Mouse (Mus musculus) embryonic fibroblast, embryonic 13.5 days (primary cell): ENCODE measurements around the gene Evc. TPM values are rescaled to one million over a fixed set of nuclear protein-coding genes. Genes with fewer than 3 reads are reported as not detected.

Experiments
- H3K27ac ChIP-seq: 2 replicates; pipeline ENCODE4 v1.5.1; 2012; ENCODE audit warnings: low read length, control low read depth, inconsistent platforms; ENCODE audit not compliant: insufficient read depth
- H3K4me1 ChIP-seq: 2 replicates; pipeline ENCODE4 v1.6.1; 2011; ENCODE audit warnings: low read length; ENCODE audit not compliant: control insufficient read depth, insufficient read depth
- H3K4me3 ChIP-seq: 2 replicates; pipeline ENCODE4 v1.5.1; 2011; ENCODE audit warnings: mild to moderate bottlenecking, control low read depth, low read length; ENCODE audit not compliant: insufficient read depth
- CTCF ChIP-seq: IDR thresholded peaks from 2 replicates; pipeline ENCODE4 v1.5.1; 2011; ENCODE audit warnings: mild to moderate bottlenecking, control low read depth, low read length, moderate library complexity, borderline replicate concordance; ENCODE audit not compliant: insufficient read depth
- POLR2A ChIP-seq: IDR thresholded peaks from 2 replicates; pipeline ENCODE4 v1.6.1; 2011; ENCODE audit warnings: low read depth, mild to moderate bottlenecking, control low read depth, low read length, moderate library complexity
- polyA plus RNA-seq: library from polyadenylated mRNA; stranded (reverse); fragments of >200 nt; gene quantifications from 2 replicates; pipeline ENCODE4 v1.2.4, GENCODE M21; 2011; ENCODE audit warnings: low read depth; ENCODE audit not compliant: missing spikeins, insufficient read length

Gene Evc
- polyA plus RNA-seq, 1 experiment, result 38.8 TPM

- H3K4me3 ChIP-seq, result no peak overlapping the region
- TF ChIP-seq POLR2A, result no peak
- TF ChIP-seq CTCF, result no peak
- no peak overlapping the region for H3K27ac ChIP-seq
- no peaks in the 10 kb centered on the region for H3K4me1 ChIP-seq
These were observed 79.9 kb downstream of the Evc start for GRCm38 (mm10) chr5:37256823-37257222.

GRCm38 (mm10) chr5:37254523-37254922 lies 82.2 kb downstream of the Evc start:
- no peak overlapping the region for H3K27ac ChIP-seq
- no peak for TF ChIP-seq CTCF
- TF ChIP-seq POLR2A, result no peak
- H3K4me1 ChIP-seq, result no peaks in the 10 kb centered on the region

GRCm38 (mm10) chr5:37252101-37252804 lies 84.4 kb downstream of the Evc start:
- Histone ChIP-seq H3K27ac (no peak overlapping the region), H3K4me3 (no peak overlapping the region), H3K4me1 (no peaks in the 10 kb centered on the region)
- TF ChIP-seq POLR2A, result no peak
- no peak for TF ChIP-seq CTCF

More at GRCm38 (mm10) chr5:37254523-37254922, 82.2 kb downstream of the Evc start:
- H3K4me3 ChIP-seq, result no peak overlapping the region

- Histone ChIP-seq H3K4me1 (no peaks in the 10 kb centered on the region), H3K4me3 (no peak overlapping the region), H3K27ac (no peak overlapping the region)
- no peak for TF ChIP-seq CTCF
- no peak for TF ChIP-seq POLR2A
These were observed 85.1 kb downstream of the Evc start for GRCm38 (mm10) chr5:37251596-37251995.

GRCm38 (mm10) chr5:37248870-37249269 lies 87.8 kb downstream of the Evc start:
- TF ChIP-seq POLR2A, result no peak
- TF ChIP-seq CTCF, result no peak
- Histone ChIP-seq H3K27ac (no peak overlapping the region), H3K4me3 (no peak overlapping the region), H3K4me1 (0 out of 2 replicates have a peak, but pooled peaks cover 2% of the 10 kb centered on the region)

- H3K4me1 ChIP-seq, result 0 out of 2 replicates have a peak, but pooled peaks cover 2% of the 10 kb centered on the region
- H3K27ac ChIP-seq, result no peak overlapping the region
- no peak for TF ChIP-seq CTCF
- TF ChIP-seq POLR2A, result no peak
- no peak overlapping the region for H3K4me3 ChIP-seq
These were observed 89.2 kb downstream of the Evc start for GRCm38 (mm10) chr5:37247456-37247855.

- no peak overlapping the region for H3K27ac ChIP-seq
- TF ChIP-seq POLR2A (no peak), CTCF (no peak)
- peak overlapping the region; percentile 65 for H3K4me3 ChIP-seq
- 0 out of 2 replicates have a peak, but pooled peaks cover 2% of the 10 kb centered on the region for H3K4me1 ChIP-seq
These were observed 90.4 kb downstream of the Evc start for GRCm38 (mm10) chr5:37246138-37246910.

GRCm38 (mm10) chr5:37245651-37246050 lies 91.0 kb downstream of the Evc start:
- Histone ChIP-seq H3K4me3 (peak overlapping the region; percentile 65), H3K27ac (no peak overlapping the region), H3K4me1 (0 out of 2 replicates have a peak, but pooled peaks cover 2% of the 10 kb centered on the region)
- TF ChIP-seq CTCF (no peak), POLR2A (no peak)

GRCm38 (mm10) chr5:37244666-37245242 lies 91.9 kb downstream of the Evc start:
- TF ChIP-seq POLR2A (no peak), CTCF (no peak)
- H3K4me1 ChIP-seq, result 0 out of 2 replicates have a peak, but pooled peaks cover 2% of the 10 kb centered on the region
- H3K4me3 ChIP-seq, result no peak overlapping the region
- no peak overlapping the region for H3K27ac ChIP-seq

GRCm38 (mm10) chr5:37244161-37244560 lies 92.5 kb downstream of the Evc start:
- Histone ChIP-seq H3K4me1 (0 out of 2 replicates have a peak, but pooled peaks cover 2% of the 10 kb centered on the region), H3K4me3 (no peak overlapping the region), H3K27ac (no peak overlapping the region)
- TF ChIP-seq POLR2A (no peak), CTCF (no peak)
